Mouse (Mus musculus) midbrain, embryonic 14.5 days (tissue): Measurements from ENCODE around the gene Ltb4r2. TPM values are rescaled to one million over a fixed set of nuclear protein-coding genes. Genes with fewer than 3 reads are reported as not detected.

Experiments
- ATAC-seq: fragments of 200-750 bp; cut with Nextera tagmentation; 2 replicates; pipeline ENCODE4 v1.8.0; 2017; ENCODE audit warnings: moderate number of reproducible peaks, moderate library complexity; ENCODE audit not compliant: low FRiP score, low TSS enrichment
- DNase-seq: peaks from one replicate; pipeline ENCODE4 v3.0.0-alpha.2; 2015
- H3K27ac ChIP-seq: fragments of 300-500 bp; sonication (generic); replicated peaks from 2 replicates; pipeline ENCODE4 v1.5.1; 2014; ENCODE audit warnings: mild to moderate bottlenecking, low read depth, low read length, moderate library complexity
- H3K27me3 ChIP-seq: fragments of 300-500 bp; sonication (generic); 2 replicates; pipeline ENCODE4 v1.6.1; 2014; ENCODE audit warnings: low read length, control low read depth, mixed read lengths; ENCODE audit not compliant: control insufficient read depth, insufficient read depth
- H3K36me3 ChIP-seq: fragments of 300-500 bp; sonication (generic); 2 replicates; pipeline ENCODE4 v1.6.1; 2014; ENCODE audit warnings: low read length, control low read depth; ENCODE audit not compliant: control insufficient read depth, insufficient read depth
- H3K4me1 ChIP-seq: fragments of 300-500 bp; sonication (generic); 2 replicates; pipeline ENCODE4 v1.6.1; 2014; ENCODE audit warnings: mild to moderate bottlenecking, antibody characterized with exemption, low read length, control low read depth; ENCODE audit not compliant: control insufficient read depth, insufficient read depth
- H3K4me2 ChIP-seq: fragments of 300-500 bp; sonication (generic); 2 replicates; pipeline ENCODE4 v1.6.1; 2014; ENCODE audit warnings: mild to moderate bottlenecking, low read length, moderate library complexity
- H3K4me3 ChIP-seq: fragments of 300-500 bp; sonication (generic); replicated peaks from 2 replicates; pipeline ENCODE4 v1.5.1; 2014; ENCODE audit warnings: low read depth, low read length
- H3K9ac ChIP-seq: fragments of 300-500 bp; sonication (generic); replicated peaks from 2 replicates; pipeline ENCODE4 v1.6.1; 2014; ENCODE audit warnings: mild to moderate bottlenecking, low read length, moderate library complexity
- H3K9me3 ChIP-seq: fragments of 300-500 bp; sonication (generic); 2 replicates; pipeline ENCODE4 v1.6.1; 2016; ENCODE audit warnings: low read length, control low read depth, mixed read lengths; ENCODE audit not compliant: control insufficient read depth
- WGBS: fragments of 180-500 bp; shearing (Covaris S2); extraction: QIAGEN DNeasy Blood & Tissue Kit; methylation state at CpG from one replicate; pipeline ENCODE4 v1.1.7; 2014; 5-methylcytosine and 5-hydroxymethylcytosine counted together
- polyA plus RNA-seq: library from polyadenylated mRNA; unstranded; fragments of >200 nt; fragmentation: Nextera tagmentation; extraction: Ambion mirVana; gene quantifications from 2 replicates; pipeline ENCODE4 v1.2.1, GENCODE M21; 2014

Ltb4r2 gene
- polyA plus RNA-seq, 1 experiment from 2014 or later: 0.32 TPM

- H3K9ac ChIP-seq: no peak overlapping the region
- 72% methylated on average over 2 of the region's 2 CpGs for WGBS
- ATAC-seq (no peak), DNase-seq (no peak)
- H3K4me1 ChIP-seq: no peaks in the 10 kb centered on the region
- H3K36me3 ChIP-seq: no peaks in the 10 kb centered on the region
- no peak overlapping the region for H3K4me2 ChIP-seq
- H3K4me3 ChIP-seq: no peak overlapping the region
- no peak overlapping the region for H3K27ac ChIP-seq
- no peaks in the 10 kb centered on the region for H3K9me3 ChIP-seq
- H3K27me3 ChIP-seq: peaks cover 17% of the 10 kb centered on the region
Observed at GRCm38 (mm10) chr14:55793461-55793860, 32.2 kb downstream of the Ltb4r2 start.

- no peak for ATAC-seq
- 71% methylated on average over 2 of the region's 2 CpGs for WGBS
- H3K4me3 ChIP-seq: no peak overlapping the region
Observed at GRCm38 (mm10) chr14:55793946-55794345, 32.7 kb downstream of the Ltb4r2 start.

GRCm38 (mm10) chr14:55795380-55796163, 34.3 kb downstream of the Ltb4r2 start:
- no peak overlapping the region for H3K4me2 ChIP-seq
- ATAC-seq (no peak), DNase-seq (no peak)
- H3K4me1 ChIP-seq: no peaks in the 10 kb centered on the region
- no peak overlapping the region for H3K9ac ChIP-seq
- H3K36me3 ChIP-seq: no peaks in the 10 kb centered on the region
- no peak overlapping the region for H3K4me3 ChIP-seq
- H3K9me3 ChIP-seq: no peaks in the 10 kb centered on the region
- H3K27me3 ChIP-seq: no peaks in the 10 kb centered on the region
- 90% methylated on average over 15 of the region's 15 CpGs for WGBS
- H3K27ac ChIP-seq: no peak overlapping the region

More at GRCm38 (mm10) chr14:55793946-55794345, 32.7 kb downstream of the Ltb4r2 start:
- H3K36me3 ChIP-seq: no peaks in the 10 kb centered on the region
- H3K27me3 ChIP-seq: peaks cover 13% of the 10 kb centered on the region
- no peak overlapping the region for H3K27ac ChIP-seq
- H3K4me2 ChIP-seq: no peak overlapping the region
- no peaks in the 10 kb centered on the region for H3K4me1 ChIP-seq
- no peak for DNase-seq
- H3K9ac ChIP-seq: no peak overlapping the region
- H3K9me3 ChIP-seq: no peaks in the 10 kb centered on the region

Other genes with a start within 250 kb of the Ltb4r2 start
- 0.24 TPM in 1 of 2 replicates, not detected in the other for gene Nrl, start 236.4 kb upstream of the Ltb4r2 start, polyA plus RNA-seq
- gene Pck2, start 221.2 kb upstream of the Ltb4r2 start, polyA plus RNA-seq: 15.8 and 16.2 TPM in 2 replicates
- 133 and 134 TPM in 2 replicates for gene Dcaf11, start 201.4 kb upstream of the Ltb4r2 start, polyA plus RNA-seq
- gene A730061H03Rik, start 201.0 kb upstream of the Ltb4r2 start, polyA plus RNA-seq: 1.7 and 2.1 TPM in 2 replicates
- not detected in 2 replicates for gene Fitm1, start 185.8 kb upstream of the Ltb4r2 start, polyA plus RNA-seq
- gene Psme1, start 183.3 kb upstream of the Ltb4r2 start, polyA plus RNA-seq: 189 and 217 TPM in 2 replicates
- gene Emc9, start 176.1 kb upstream of the Ltb4r2 start, polyA plus RNA-seq: 17.3 and 32.8 TPM in 2 replicates
- 165 and 182 TPM in 2 replicates for gene Psme2, start 170.3 kb upstream of the Ltb4r2 start, polyA plus RNA-seq
- 15.6 and 17.1 TPM in 2 replicates for gene Rnf31, start 169.7 kb upstream of the Ltb4r2 start, polyA plus RNA-seq
- 7.2 and 11.5 TPM in 2 replicates for gene Irf9, start 157.9 kb upstream of the Ltb4r2 start, polyA plus RNA-seq
- 2.6 and 8.2 TPM in 2 replicates for gene Rec8, start 143.4 kb upstream of the Ltb4r2 start, polyA plus RNA-seq
- 107 and 111 TPM in 2 replicates for gene Ipo4, start 125.5 kb upstream of the Ltb4r2 start, polyA plus RNA-seq
- 2.6 and 4.1 TPM in 2 replicates for gene Gm49378, start 123.5 kb upstream of the Ltb4r2 start, polyA plus RNA-seq
- 44.7 and 53.8 TPM in 2 replicates for gene Tm9sf1, start 117.6 kb upstream of the Ltb4r2 start, polyA plus RNA-seq
- 0.35 and 0.47 TPM in 2 replicates for gene Tssk4, start 111.2 kb upstream of the Ltb4r2 start, polyA plus RNA-seq
- 74.8 and 78.9 TPM in 2 replicates for gene Mdp1, start 100.9 kb upstream of the Ltb4r2 start, polyA plus RNA-seq
- 41.0 and 42.3 TPM in 2 replicates for gene Gmpr2, start 89.5 kb upstream of the Ltb4r2 start, polyA plus RNA-seq
- gene Nedd8, start 89.3 kb upstream of the Ltb4r2 start, polyA plus RNA-seq: 529 and 660 TPM in 2 replicates
- gene Tinf2, start 79.6 kb upstream of the Ltb4r2 start, polyA plus RNA-seq: 23.4 and 26.9 TPM in 2 replicates
- gene Tgm1, start 47.5 kb upstream of the Ltb4r2 start, polyA plus RNA-seq: 0.14 and 0.36 TPM in 2 replicates
- 39.4 and 48.5 TPM in 2 replicates for gene Rabggta, start 39.2 kb upstream of the Ltb4r2 start, polyA plus RNA-seq
- 60.1 and 65.1 TPM in 2 replicates for gene Dhrs1, start 15.7 kb upstream of the Ltb4r2 start, polyA plus RNA-seq
- 25.0 and 31.2 TPM in 2 replicates for gene Nop9, start 15.7 kb upstream of the Ltb4r2 start, polyA plus RNA-seq
- gene Cideb, start 3.0 kb upstream of the Ltb4r2 start, polyA plus RNA-seq: 0.18 and 0.19 TPM in 2 replicates
- gene Ltb4r1, start 4.5 kb downstream of the Ltb4r2 start, polyA plus RNA-seq: 0.77 TPM in 1 of 2 replicates, not detected in the other
- 2.4 and 3.2 TPM in 2 replicates for gene Adcy4, start 22.7 kb downstream of the Ltb4r2 start, polyA plus RNA-seq
- gene Ripk3, start 27.4 kb downstream of the Ltb4r2 start, polyA plus RNA-seq: 0.77 and 1.8 TPM in 2 replicates
- gene Nfatc4, start 61.7 kb downstream of the Ltb4r2 start, polyA plus RNA-seq: 6.2 and 8.7 TPM in 2 replicates
- 6.5 and 11.2 TPM in 2 replicates for gene Nynrin, start 92.6 kb downstream of the Ltb4r2 start, polyA plus RNA-seq
- gene Cbln3, start 123.0 kb downstream of the Ltb4r2 start, polyA plus RNA-seq: 0.19 and 0.20 TPM in 2 replicates
- 6.5 and 7.1 TPM in 2 replicates for gene Khnyn, start 123.5 kb downstream of the Ltb4r2 start, polyA plus RNA-seq
- 125 and 142 TPM in 2 replicates for gene Sdr39u1, start 138.9 kb downstream of the Ltb4r2 start, polyA plus RNA-seq
- 0.26 TPM in 1 of 2 replicates, not detected in the other for gene Cma1, start 183.2 kb downstream of the Ltb4r2 start, polyA plus RNA-seq
- gene Cma2, start 189.6 kb downstream of the Ltb4r2 start, polyA plus RNA-seq: not detected in 2 replicates